Mouse (Mus musculus): ENCODE measurements around the gene Fam131c. TPM values are rescaled to one million over a fixed set of nuclear protein-coding genes. Genes with fewer than 3 reads are reported as not detected.

Gene Fam131c
- polyA plus RNA-seq, 1 experiment from 2014 or later = 3.1 TPM

DNA sequence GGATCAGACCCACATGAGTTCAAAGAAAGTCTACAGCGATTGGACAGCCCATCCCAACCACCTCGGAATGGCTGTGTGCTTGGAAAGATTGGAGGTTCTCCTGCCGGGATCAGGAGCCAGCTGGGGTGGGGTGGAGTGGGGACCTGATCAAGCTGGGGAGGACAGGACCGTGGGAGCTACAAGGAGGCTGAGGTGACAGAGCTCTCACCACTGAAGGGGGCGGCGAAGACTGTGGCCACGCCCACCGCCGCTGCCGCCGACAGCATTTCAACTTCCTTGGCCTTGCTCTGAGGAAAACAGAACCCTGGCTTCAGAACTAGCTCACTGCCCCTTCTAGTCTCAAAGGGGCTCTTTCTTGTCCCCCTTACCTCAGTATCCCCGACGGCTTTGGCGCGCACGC is 26.7 kb downstream of the Fam131c start:
- 15% methylated on average over 16 of the region's 16 CpGs for WGBS
- no peak for TF ChIP-seq CTCF (IDR thresholded peaks at IDR 0.05; ENCODE audit: low read depth)
- ATAC-seq (replicated peaks; ENCODE audit: low FRiP score, low read depth) (peak; percentile 41), DNase-seq (ENCODE audit: low spot score) (peak; percentile 41)
- 0 out of 2 replicates have a peak, but pooled peaks cover 4% of the 10 kb centered on the region for H3K4me1 ChIP-seq (replicated peaks; ENCODE audit: insufficient read depth, low read length)
- H3K27ac ChIP-seq = no peak overlapping the region
- H3K4me2 ChIP-seq (ENCODE audit: low read length) = peak overlapping the region; percentile 37
- H3K9me3 ChIP-seq (replicated peaks; ENCODE audit: low read length) = no peaks in the 10 kb centered on the region
- no peaks in the 10 kb centered on the region for H3K36me3 ChIP-seq (ENCODE audit: insufficient read depth, low read length)
- 0 out of 2 replicates have a peak overlapping the region, but pooled peaks have one; percentile 9 for H3K9ac ChIP-seq (ENCODE audit: low read depth, low read length)
- no peaks in the 10 kb centered on the region for H3K27me3 ChIP-seq (ENCODE audit: insufficient read depth, low read length)
- no peak overlapping the region for H3K4me3 ChIP-seq (replicated peaks; ENCODE audit: low read depth, low read length)

GRCm38 (mm10) chr4:141397861-141398260 is 29.8 kb downstream of the Fam131c start:
- ATAC-seq (replicated peaks; ENCODE audit: low FRiP score, low read depth) = no peak
- no peak overlapping the region for H3K9ac ChIP-seq (ENCODE audit: low read depth, low read length)
- H3K36me3 ChIP-seq (ENCODE audit: insufficient read depth, low read length) = no peaks in the 10 kb centered on the region
- H3K9me3 ChIP-seq (replicated peaks; ENCODE audit: low read length) = no peaks in the 10 kb centered on the region
- H3K27ac ChIP-seq = no peak overlapping the region; the same call in 1 of the 2 replicates
- no peak for TF ChIP-seq CTCF (IDR thresholded peaks at IDR 0.05; ENCODE audit: low read depth)
- no peak for DNase-seq (ENCODE audit: low spot score)
- WGBS = 68% methylated on average over 12 of the region's 12 CpGs
- H3K4me2 ChIP-seq (ENCODE audit: low read length) = peak overlapping the region; percentile 19
- H3K4me1 ChIP-seq (replicated peaks; ENCODE audit: insufficient read depth, low read length) = 0 out of 2 replicates have a peak, but pooled peaks cover 4% of the 10 kb centered on the region
- H3K27me3 ChIP-seq (ENCODE audit: insufficient read depth, low read length) = no peaks in the 10 kb centered on the region
- no peak overlapping the region for H3K4me3 ChIP-seq (replicated peaks; ENCODE audit: low read depth, low read length)

DNA sequence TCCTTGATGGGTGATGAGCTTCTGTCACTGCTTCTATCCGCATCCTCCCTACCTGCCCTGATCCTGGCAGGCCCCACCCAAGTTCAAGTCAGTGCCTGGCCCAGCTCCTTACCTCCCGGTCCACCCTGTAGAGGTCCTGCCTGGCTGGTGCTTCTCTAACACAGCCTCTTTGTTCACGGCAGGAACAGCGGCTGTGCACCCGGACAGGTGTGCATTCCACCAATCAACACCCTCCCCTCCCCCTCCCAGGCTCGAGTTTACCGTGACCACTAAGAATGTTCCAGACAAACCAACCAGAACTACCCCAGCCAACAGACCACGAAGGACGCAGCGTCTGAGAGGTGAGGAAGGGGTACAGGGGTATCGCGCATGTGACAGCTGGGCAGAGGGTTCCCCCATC is 30.5 kb downstream of the Fam131c start, which contains the start of gene Clcnka:
TSS of gene Clcnka (minus strand) at position 180 of the 400 bp plus-strand sequence.
- peak; percentile 11 for DNase-seq (ENCODE audit: low spot score)
- WGBS = 39% methylated on average over 12 of the region's 12 CpGs
- TF ChIP-seq CTCF (IDR thresholded peaks at IDR 0.05; ENCODE audit: low read depth) = no peak
- peak within 1 kb of the TSS; percentile 19 for H3K4me2 ChIP-seq (ENCODE audit: low read length)
- H3K4me3 ChIP-seq (replicated peaks; ENCODE audit: low read depth, low read length) = no peak within 1 kb of the TSS
- no peaks in the 10 kb centered on the region for H3K27me3 ChIP-seq (ENCODE audit: insufficient read depth, low read length)
- no peaks in the 10 kb centered on the region for H3K36me3 ChIP-seq (ENCODE audit: insufficient read depth, low read length)
- no peaks in the 10 kb centered on the region for H3K9me3 ChIP-seq (replicated peaks; ENCODE audit: low read length)
- H3K9ac ChIP-seq (ENCODE audit: low read depth, low read length) = peak within 1 kb of the TSS; percentile 35; the same call in 1 of the 2 replicates
- peak within 1 kb of the TSS; percentile 68 for H3K27ac ChIP-seq
- H3K4me1 ChIP-seq (replicated peaks; ENCODE audit: insufficient read depth, low read length) = 0 out of 2 replicates have a peak, but pooled peaks cover 4% of the 10 kb centered on the region
- ATAC-seq (replicated peaks; ENCODE audit: low FRiP score, low read depth) = peak; percentile 53; the same call in 1 of the 2 replicates

GRCm38 (mm10) chr4:141400171-141400570 is 32.2 kb downstream of the Fam131c start:
- Histone ChIP-seq H3K4me2 (ENCODE audit: low read length) (no peak overlapping the region), H3K36me3 (ENCODE audit: insufficient read depth, low read length) (no peaks in the 10 kb centered on the region), H3K9me3 (replicated peaks; ENCODE audit: low read length) (no peaks in the 10 kb centered on the region), H3K9ac (ENCODE audit: low read depth, low read length) (no peak overlapping the region), H3K27me3 (ENCODE audit: insufficient read depth, low read length) (no peaks in the 10 kb centered on the region), H3K4me1 (replicated peaks; ENCODE audit: insufficient read depth, low read length) (no peaks in the 10 kb centered on the region), H3K4me3 (replicated peaks; ENCODE audit: low read depth, low read length) (no peak overlapping the region), H3K27ac (no peak overlapping the region)
- no peak; the same call in 1 of the 2 replicates for ATAC-seq (replicated peaks; ENCODE audit: low FRiP score, low read depth)
- TF ChIP-seq CTCF (IDR thresholded peaks at IDR 0.05; ENCODE audit: low read depth) = no peak
- WGBS = 80% methylated on average over 15 of the region's 15 CpGs
- DNase-seq (ENCODE audit: low spot score) = no peak

DNA sequence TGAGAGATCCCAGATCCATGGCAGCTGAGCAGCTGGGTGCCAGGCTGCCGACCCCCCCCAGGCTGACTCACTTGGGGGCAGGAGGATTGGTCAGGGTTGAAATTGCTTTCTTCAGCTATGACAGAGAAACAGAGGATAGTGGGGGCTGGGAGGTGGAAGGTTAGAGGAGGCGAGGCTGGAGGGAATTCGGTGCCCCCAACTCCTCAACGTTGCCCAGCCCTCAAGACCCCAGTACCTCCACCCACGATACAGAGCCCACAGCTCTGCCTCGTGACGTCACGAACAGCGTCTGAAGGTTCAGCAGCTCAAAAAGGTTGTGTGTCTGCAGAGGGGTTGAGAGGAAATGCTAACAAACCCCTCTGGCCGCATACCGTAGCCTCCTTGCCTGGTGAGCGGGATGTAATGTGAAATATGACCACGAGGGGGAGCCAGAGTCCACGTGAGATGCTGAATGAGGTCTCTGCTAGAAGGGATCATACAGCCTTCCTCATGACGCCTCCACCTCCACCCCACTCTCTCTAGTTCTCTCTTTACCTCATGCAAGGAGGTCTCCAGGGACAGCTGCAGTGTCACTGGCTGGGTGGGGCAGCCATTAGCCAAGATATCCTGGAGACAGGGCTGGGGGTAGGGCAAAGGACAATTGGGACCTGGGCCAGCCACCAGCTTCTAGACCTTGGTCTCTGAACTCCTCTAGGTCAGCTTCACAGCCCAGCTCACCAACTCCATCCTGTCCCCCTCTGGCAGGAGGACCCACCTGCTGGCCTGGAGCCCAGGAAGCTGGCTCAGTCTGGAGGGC is 36.7 kb downstream of the Fam131c start:
- Histone ChIP-seq H3K4me1 (replicated peaks; ENCODE audit: insufficient read depth, low read length) (peaks cover 5% of the 10 kb centered on the region; the same call in 1 of the 2 replicates), H3K9me3 (replicated peaks; ENCODE audit: low read length) (no peaks in the 10 kb centered on the region), H3K4me3 (replicated peaks; ENCODE audit: low read depth, low read length) (no peak overlapping the region), H3K4me2 (ENCODE audit: low read length) (peak overlapping the region; percentile 39), H3K27ac (no peak overlapping the region), H3K36me3 (ENCODE audit: insufficient read depth, low read length) (no peaks in the 10 kb centered on the region), H3K9ac (ENCODE audit: low read depth, low read length) (no peak overlapping the region), H3K27me3 (ENCODE audit: insufficient read depth, low read length) (no peaks in the 10 kb centered on the region)
- ATAC-seq (replicated peaks; ENCODE audit: low FRiP score, low read depth) (peak; percentile 70), DNase-seq (ENCODE audit: low spot score) (peak; percentile 91)
- peak; percentile 99 for TF ChIP-seq CTCF (IDR thresholded peaks at IDR 0.05; ENCODE audit: low read depth)
- WGBS = 16% methylated on average over 15 of the region's 15 CpGs

DNA sequence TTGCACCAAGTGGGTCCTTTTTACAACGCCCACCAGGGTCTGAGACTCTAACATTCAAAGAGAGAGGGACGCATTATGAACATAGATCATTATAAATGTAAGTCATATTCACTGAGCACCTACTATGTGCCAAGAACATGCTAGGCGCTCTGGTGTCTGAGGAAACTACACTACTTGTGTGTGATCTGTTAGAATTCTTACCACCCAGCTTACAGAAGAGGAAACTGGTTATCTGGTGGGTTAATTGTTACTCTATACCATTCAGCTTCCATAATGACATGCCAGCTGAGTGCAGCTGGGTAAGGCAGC is 37.2 kb downstream of the Fam131c start:
- Histone ChIP-seq H3K4me1 (replicated peaks; ENCODE audit: insufficient read depth, low read length) (peaks cover 5% of the 10 kb centered on the region; the same call in 1 of the 2 replicates), H3K27me3 (ENCODE audit: insufficient read depth, low read length) (no peaks in the 10 kb centered on the region), H3K9ac (ENCODE audit: low read depth, low read length) (no peak overlapping the region), H3K27ac (no peak overlapping the region), H3K4me3 (replicated peaks; ENCODE audit: low read depth, low read length) (no peak overlapping the region), H3K36me3 (ENCODE audit: insufficient read depth, low read length) (no peaks in the 10 kb centered on the region), H3K9me3 (replicated peaks; ENCODE audit: low read length) (no peaks in the 10 kb centered on the region), H3K4me2 (ENCODE audit: low read length) (no peak overlapping the region)
- TF ChIP-seq CTCF (IDR thresholded peaks at IDR 0.05; ENCODE audit: low read depth) = no peak
- DNase-seq (ENCODE audit: low spot score) = no peak
- ATAC-seq (replicated peaks; ENCODE audit: low FRiP score, low read depth) = no peak
- WGBS = 88% methylated on average over 3 of the region's 3 CpGs
